Mouse (Mus musculus) ES-E14 (cell line): Measurements from ENCODE around the gene Gm9918. TPM values are rescaled to one million over a fixed set of nuclear protein-coding genes. Genes with fewer than 3 reads are reported as not detected.
"Not testable (repeated sequence)": the region's sequence is repeated elsewhere in the genome, so short reads cannot be mapped to it uniquely, and the experiment has no call there.

ENCODE experiments used
- DNase-seq: peaks from one replicate; pipeline ENCODE4 v3.0.0-alpha.2; 2013; ENCODE audit warnings: low read depth, low spot score
- H3K27ac ChIP-seq: 2 replicates; pipeline ENCODE4 v1.5.1; 2012; ENCODE audit warnings: low read depth, mild to moderate bottlenecking, low read length, moderate library complexity, mixed read lengths; ENCODE audit not compliant: poor library complexity, insufficient read depth, severe bottlenecking
- H3K36me3 ChIP-seq: 2 replicates; pipeline ENCODE4 v1.6.1; 2012; ENCODE audit warnings: mild to moderate bottlenecking, low read length, moderate library complexity, mixed read lengths; ENCODE audit not compliant: control insufficient read depth, poor library complexity, insufficient read depth, severe bottlenecking
- H3K4me1 ChIP-seq, 2 experiments: fragments of 150-350 bp in 1 of 2; sonication (generic) in 1 of 2; 2 replicates each; pipeline ENCODE4 v1.6.1; 2012; ENCODE audit warnings: low read length in 2 of 2, mild to moderate bottlenecking in 1 of 2, mixed read lengths in 1 of 2; ENCODE audit not compliant: control insufficient read depth in 2 of 2, insufficient read depth in 2 of 2, poor library complexity in 1 of 2
- H3K4me3 ChIP-seq, 2 experiments: fragments of 150-350 bp in 1 of 2; sonication (generic) in 1 of 2; 2 replicates each; pipeline ENCODE4 v1.5.1; 2012; ENCODE audit warnings: low read length in 2 of 2, low read depth in 1 of 2, mild to moderate bottlenecking in 1 of 2, mixed read lengths in 1 of 2; ENCODE audit not compliant: insufficient read depth in 1 of 2, poor library complexity in 1 of 2, severe bottlenecking in 1 of 2
- H3K9ac ChIP-seq: 2 replicates; pipeline ENCODE4 v1.6.1; 2012; ENCODE audit warnings: low read depth, mild to moderate bottlenecking, low read length, mixed read lengths; ENCODE audit not compliant: poor library complexity, insufficient read depth, severe bottlenecking
- H3K9me3 ChIP-seq: fragments of 150-350 bp; sonication (generic); 2 replicates; pipeline ENCODE4 v1.6.1; 2012; ENCODE audit warnings: low read depth, mild to moderate bottlenecking, low read length; ENCODE audit not compliant: control insufficient read depth, insufficient read depth
- CHD2 ChIP-seq: IDR thresholded peaks from 2 replicates; pipeline ENCODE4 v1.6.1; 2014; ENCODE audit warnings: mild to moderate bottlenecking, low read depth, low read length, inconsistent platforms
- HCFC1 ChIP-seq: IDR thresholded peaks from 2 replicates; pipeline ENCODE4 v1.6.1; 2012; ENCODE audit warnings: low read length, inconsistent platforms, borderline replicate concordance; ENCODE audit not compliant: insufficient read depth
- MAFK ChIP-seq: IDR thresholded peaks from 2 replicates; pipeline ENCODE4 v1.6.1; 2014; ENCODE audit warnings: mild to moderate bottlenecking, low read depth, low read length, inconsistent platforms; ENCODE audit not compliant: insufficient read depth
- ZC3H11A ChIP-seq: IDR thresholded peaks from 2 replicates; pipeline ENCODE4 v1.6.1; 2012; ENCODE audit warnings: low read depth, mild to moderate bottlenecking, inconsistent platforms, low read length, borderline replicate concordance
- ZNF384 ChIP-seq: IDR thresholded peaks from 2 replicates; pipeline ENCODE4 v1.6.1; 2012; ENCODE audit warnings: low read depth, low read length, inconsistent platforms
- in situ Hi-C, 2 experiments: fragments of 600-800 bp; cut with MboI; formaldehyde crosslinking; loops; one replicate each; pipeline ENCODE4 v1.15.1; 2025; ENCODE audit warnings: low sequenced_read_pairs in 2 of 2, inconsistent platforms in 1 of 2; ENCODE audit not compliant: unreplicated experiment in 2 of 2
- total RNA-seq: library from RNA; depleted of rRNA; stranded (reverse); fragments of 300-350 nt; gene quantifications from 2 replicates; pipeline ENCODE4 v1.2.3, GENCODE M21; 2012; rRNA removed

The Gm9918 gene
- total RNA-seq = 0.45 and 1.0 TPM in 2 replicates

DNA sequence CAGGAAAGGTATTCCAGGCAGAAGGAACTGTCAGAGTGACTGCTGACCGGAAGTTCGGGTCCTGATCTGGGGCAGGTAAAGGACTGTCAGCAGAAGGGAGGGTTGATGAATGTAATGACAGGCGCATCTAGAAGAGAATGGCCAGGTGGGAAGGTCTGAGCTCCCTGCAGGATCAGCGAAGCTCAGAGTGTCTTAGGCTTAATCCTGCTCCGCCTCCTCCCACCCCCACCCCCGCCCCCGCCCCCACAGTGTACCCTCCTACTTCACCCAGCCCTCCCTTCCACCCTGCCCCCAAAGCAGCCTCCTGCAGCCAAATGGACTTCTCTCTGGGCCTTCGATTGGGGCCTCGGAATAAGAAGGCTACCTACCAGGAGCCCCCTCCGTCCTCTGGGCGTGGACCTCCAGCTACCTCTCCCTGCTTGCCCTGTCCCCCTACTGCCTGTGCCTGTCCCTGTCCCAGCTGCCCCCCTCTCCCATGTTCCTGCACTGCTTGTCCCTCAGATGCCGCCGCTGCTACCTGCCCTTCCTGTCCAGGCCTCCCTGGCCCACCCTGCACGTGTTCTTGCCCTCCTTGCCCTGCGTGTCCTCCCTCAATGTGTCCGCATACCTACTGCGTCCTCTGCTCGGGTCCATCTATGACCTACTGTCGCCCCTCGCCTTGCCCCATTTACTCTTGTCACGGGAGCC, at the start of gene Gm9918:
Gene Gm9918, plus strand, starts transcription at position 290 of the 687 bp plus-strand sequence.
- in situ Hi-C loops = no loop called here
- no peak for TF ChIP-seq CHD2
- TF ChIP-seq ZC3H11A = no peak
- TF ChIP-seq ZNF384 = no peak
- TF ChIP-seq HCFC1 = no peak
- TF ChIP-seq MAFK = no peak
- Histone ChIP-seq H3K36me3 (no peaks in the 10 kb centered on the region), H3K4me1 (peaks cover 0 to 8% of the 10 kb centered on the region in 2 experiments; a peak in 1 of 4 replicates), H3K9me3 (no peaks in the 10 kb centered on the region), H3K9ac (peak within 1 kb of the TSS; percentile 46), H3K27ac (peak within 1 kb of the TSS; percentile 70; the same call in 1 of the 2 replicates), H3K4me3 (peak within 1 kb of the TSS; percentile 54 to 66)
- DNase-seq = no peak

DNA sequence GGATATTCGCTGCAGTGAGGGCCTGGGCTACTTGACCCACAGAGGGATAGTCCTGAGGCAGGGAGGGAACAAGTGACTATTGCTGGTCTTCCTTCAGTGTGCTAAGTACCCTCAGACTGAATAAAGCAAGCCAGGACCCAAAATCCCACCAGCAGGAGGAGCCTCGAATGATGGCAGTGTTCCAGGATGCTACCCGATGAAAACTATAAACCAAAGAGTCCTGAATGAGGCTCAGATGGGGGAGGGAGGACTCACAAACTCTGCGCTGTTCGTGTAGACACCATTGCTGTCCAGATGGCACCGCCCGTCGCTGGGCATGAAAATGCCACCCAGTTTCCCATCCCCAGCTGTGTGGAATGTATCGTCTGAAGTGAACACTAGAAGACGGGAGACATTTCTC, 48.0 kb upstream of the Gm9918 start:
- Histone ChIP-seq H3K9ac (no peak overlapping the region; the same call in 1 of the 2 replicates), H3K4me3 (peak overlapping the region; percentile 31 to 55; a peak in 1 of 4 replicates), H3K4me1 (peaks cover 5 to 11% of the 10 kb centered on the region in 2 experiments; a peak in 3 of 4 replicates), H3K36me3 (peaks cover 6% of the 10 kb centered on the region; the same call in 1 of the 2 replicates), H3K27ac (no peak overlapping the region), H3K9me3 (no peaks in the 10 kb centered on the region)
- TF ChIP-seq CHD2 = no peak
- TF ChIP-seq ZNF384 = no peak
- TF ChIP-seq ZC3H11A = no peak
- TF ChIP-seq HCFC1 = no peak
- no peak for TF ChIP-seq MAFK
- in situ Hi-C loops = no loop called here
- no peak for DNase-seq

DNA sequence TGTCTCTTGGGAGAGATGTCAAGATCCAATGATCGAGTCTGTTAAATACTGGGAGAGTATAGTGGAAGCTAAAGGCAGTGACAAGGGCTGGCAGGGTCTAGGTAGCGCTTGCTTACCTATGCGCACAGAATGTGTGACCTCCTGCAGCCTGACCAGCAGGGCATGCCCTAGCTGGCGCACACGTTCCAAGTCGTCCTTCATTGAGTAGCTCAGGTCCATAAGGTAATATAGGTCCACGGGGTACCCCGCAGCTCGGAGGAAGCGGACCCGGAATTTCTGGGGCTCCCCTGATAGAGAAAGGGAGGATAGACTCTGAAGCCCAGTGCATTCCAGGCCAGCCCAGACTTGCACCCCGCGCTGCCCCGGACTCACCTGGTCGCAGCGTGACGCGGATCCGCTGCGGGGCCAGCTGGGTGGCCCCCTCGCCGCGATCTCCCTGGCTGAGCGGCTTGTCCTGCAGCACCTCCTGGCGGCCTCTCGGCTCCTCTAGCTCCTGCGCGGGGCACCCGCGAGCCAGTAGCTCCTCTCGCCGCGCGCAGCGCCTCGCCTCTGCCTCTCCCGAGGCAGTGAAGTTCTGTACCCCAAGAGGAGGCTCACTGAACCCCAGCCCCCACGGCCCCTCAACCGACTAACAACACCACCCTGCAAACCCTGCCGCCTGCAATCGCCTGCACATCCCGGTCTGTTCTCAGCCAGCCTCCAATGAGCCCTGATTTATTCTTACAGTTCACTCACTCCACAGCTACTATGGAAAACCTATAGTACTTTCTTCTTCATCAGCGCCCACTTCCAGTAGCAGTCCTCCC, 46.0 kb upstream of the Gm9918 start:
- DNase-seq = no peak
- Histone ChIP-seq H3K4me1 (peaks cover 6 to 13% of the 10 kb centered on the region in 2 experiments; a peak in 3 of 4 replicates), H3K4me3 (peak overlapping the region; percentile 60 to 71), H3K9me3 (no peaks in the 10 kb centered on the region), H3K27ac (no peak overlapping the region), H3K9ac (peak overlapping the region; percentile 57; the same call in 1 of the 2 replicates), H3K36me3 (no peaks in the 10 kb centered on the region)
- TF ChIP-seq ZC3H11A = peak; percentile 53; the same call in 1 of the 2 replicates
- 0 out of 2 replicates have a peak, but pooled peaks have one; percentile 5 for TF ChIP-seq ZNF384
- TF ChIP-seq CHD2 = no peak
- in situ Hi-C loops = no loop called here

DNA sequence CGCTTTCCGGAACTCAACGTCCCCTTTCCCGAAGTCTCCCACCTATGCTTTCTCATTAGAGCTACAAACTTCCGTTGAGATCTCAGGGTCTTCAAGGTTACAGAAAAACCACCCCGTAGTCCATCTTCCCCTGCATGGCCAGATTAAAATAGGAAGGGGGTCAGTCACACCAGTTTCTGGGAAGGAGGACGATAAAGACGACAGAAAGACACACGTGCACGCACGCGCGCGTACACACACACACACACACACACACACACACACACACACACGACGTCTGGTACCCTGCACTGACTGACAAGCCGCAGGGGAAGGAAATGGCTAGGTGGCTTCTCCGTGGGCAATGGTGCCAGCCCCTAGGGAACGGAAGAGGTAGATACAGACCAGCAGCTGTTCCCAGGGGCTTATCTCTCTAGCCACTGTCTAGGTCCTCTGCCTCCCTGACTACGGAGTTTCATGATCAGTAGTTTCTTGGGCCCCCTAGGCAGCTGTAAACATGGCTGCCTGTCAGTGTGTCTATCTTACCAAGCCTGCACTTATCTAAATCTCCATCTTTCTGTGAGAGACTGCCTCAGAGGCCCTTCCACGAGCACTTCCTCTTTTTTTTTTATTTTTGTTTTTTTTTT, 45.3 kb upstream of the Gm9918 start:
- TF ChIP-seq HCFC1 (no peak), ZC3H11A (no peak), MAFK (no peak), ZNF384 (no peak), CHD2 (no peak)
- in situ Hi-C loops = no loop called here
- DNase-seq = no peak
- no peaks in the 10 kb centered on the region for H3K36me3 ChIP-seq
- H3K9me3 ChIP-seq = no peaks in the 10 kb centered on the region
- H3K4me3 ChIP-seq = peak overlapping the region; percentile 60 to 71; a peak in 3 of 4 replicates
- peaks cover 6 to 13% of the 10 kb centered on the region in 2 experiments; a peak in 3 of 4 replicates for H3K4me1 ChIP-seq
- no peak overlapping the region for H3K27ac ChIP-seq
- peak overlapping the region; percentile 54; the same call in 1 of the 2 replicates for H3K9ac ChIP-seq

DNA sequence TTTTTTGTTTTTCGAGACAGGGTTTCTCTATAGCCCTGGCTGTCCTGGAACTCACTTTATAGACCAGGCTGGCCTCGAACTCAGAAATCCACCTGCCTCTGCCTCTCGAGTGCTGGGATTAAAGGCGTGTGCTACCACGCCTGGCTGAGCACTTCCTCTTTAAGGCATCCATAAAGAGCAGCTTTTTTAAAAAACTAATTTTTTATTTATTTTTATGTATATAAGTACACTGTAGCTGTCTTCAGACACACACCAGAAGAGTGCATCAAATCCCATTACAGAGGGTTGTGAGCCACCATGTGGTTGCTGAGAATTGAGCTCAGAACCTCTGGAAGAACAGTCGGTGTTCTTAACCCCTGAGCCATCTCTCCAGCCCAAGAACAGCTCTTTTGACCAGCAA, 44.7 kb upstream of the Gm9918 start:
- in situ Hi-C loops, H3K36me3 ChIP-seq, H3K4me3 ChIP-seq, DNase-seq, H3K9ac ChIP-seq, H3K27ac ChIP-seq, H3K9me3 ChIP-seq: not testable (repeated sequence)
- H3K4me1 ChIP-seq = peaks cover 6 to 16% of the 10 kb centered on the region in 2 experiments; a peak in 3 of 4 replicates
